Mouse (Mus musculus) lung, postnatal 10 days (tissue): ENCODE data around the gene Bok.
"Not testable (repeated sequence)": the region's sequence is repeated elsewhere in the genome, so short reads cannot be mapped to it uniquely, and the experiment has no call there.

Experiments used
- DNase-seq: peaks from one replicate; pipeline ENCODE4 v3.0.0; 2021

The Bok gene

DNA sequence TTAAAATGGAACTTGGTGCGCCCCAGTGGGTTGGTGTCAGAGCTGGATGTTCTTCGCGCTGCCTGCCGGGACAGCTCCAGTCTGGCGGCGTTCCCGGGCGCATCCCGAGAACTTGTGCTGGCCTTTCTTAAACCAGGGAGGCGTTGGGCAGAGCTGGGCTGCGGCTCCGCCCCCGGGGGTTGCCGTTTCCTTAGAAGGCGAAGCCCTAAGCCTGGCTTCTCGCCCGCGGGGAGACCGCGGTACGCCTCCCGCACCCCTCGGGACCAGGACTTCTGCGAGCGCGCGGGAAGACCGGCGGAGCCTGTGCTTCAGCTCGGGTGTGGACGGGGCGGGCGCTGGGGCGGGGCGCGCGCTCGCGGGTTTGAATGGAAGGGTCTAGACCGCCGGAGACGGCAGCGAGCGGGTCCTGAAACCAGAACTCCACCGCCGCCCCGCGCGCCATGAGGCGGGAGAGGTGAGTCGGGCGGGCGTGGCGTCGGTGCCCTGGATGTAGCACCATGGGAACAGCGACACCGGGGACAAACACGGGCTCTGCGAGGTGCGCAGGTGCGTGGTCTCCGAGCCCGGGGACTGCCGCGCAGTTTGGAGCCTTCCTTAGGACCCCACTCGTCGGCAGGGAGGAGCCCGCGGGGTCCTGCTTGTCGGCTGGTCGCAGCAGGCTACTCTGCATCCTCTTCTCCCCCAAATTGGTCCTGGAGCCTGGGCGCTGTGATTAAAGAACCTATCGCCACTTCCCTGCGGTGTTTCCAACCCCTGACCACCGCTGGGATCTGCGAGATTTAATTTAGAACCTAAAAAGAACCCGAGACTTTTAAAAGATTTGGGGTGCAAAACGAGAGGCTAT is at the start of gene Bok:
TSS of gene Bok (plus strand) at position 260 of the 844 bp plus-strand sequence.
- DNase-seq: peak; percentile 92

DNA sequence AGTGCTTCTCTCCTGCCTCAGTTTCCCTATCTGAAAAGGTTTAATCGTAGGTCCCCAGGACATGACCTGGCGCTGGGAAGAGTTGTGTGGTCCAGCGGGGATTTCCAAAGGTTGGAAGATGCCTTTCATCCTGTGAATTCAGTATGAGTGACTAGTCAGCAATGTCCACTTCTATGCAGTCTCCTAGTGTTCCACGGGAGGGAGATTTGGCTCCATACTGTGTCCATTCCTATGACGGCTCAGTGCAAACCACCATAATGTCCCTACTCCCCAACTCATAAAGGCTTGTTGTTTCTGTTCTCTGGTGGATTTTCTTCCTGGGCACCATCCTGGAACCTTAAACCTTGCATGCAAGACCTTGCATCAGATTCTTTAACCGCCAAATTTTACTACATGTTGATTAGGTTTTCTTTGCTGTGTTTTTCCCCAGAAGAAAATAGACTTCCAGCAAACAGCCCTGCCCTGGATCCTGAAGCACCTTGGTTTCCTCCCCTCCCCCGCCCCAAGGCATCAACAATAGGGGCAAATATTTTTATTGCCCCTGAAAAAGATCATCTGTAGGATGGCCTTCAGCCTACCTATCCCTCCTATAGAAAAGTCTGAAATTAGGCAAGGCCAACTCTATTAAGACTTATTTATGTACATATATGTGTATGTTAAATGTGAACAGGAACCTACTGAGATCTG is 49.1 kb upstream of the Bok start:
- no peak for DNase-seq

GRCm38 (mm10) chr1:93641978-93642377 is 43.5 kb upstream of the Bok start:
- no peak for DNase-seq

DNA sequence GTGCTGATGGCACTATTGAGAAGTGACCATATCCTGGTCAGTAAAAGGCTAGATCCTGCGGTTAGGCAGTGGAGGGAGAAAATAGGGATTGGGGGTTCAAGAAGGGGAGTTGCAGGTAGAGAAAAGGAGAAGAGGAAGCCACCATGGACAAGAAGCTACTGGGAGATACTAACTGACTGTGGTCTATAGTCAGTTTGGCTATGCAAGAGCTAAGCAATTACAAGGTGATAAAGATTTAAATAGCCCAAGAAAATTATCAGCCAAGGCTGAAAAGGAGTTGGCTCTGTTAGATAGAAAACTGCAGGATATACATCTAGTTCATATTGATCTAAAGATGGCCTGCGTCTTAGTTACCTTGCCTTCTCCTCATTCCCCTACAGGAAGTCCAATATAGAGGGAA is 42.8 kb upstream of the Bok start:
- no peak for DNase-seq

- no peak for DNase-seq
These were observed 35.8 kb upstream of the Bok start for GRCm38 (mm10) chr1:93649604-93650172.

GRCm38 (mm10) chr1:93654275-93654674 is 31.2 kb upstream of the Bok start:
- no peak for DNase-seq

- no peak for DNase-seq
These were observed 30.7 kb upstream of the Bok start for GRCm38 (mm10) chr1:93654798-93655197.

- no peak for DNase-seq
These were observed 29.0 kb upstream of the Bok start for GRCm38 (mm10) chr1:93656325-93657024.

GRCm38 (mm10) chr1:93657025-93657360 is 28.5 kb upstream of the Bok start:
- no peak for DNase-seq

- not testable (repeated sequence) for DNase-seq
These were observed 26.9 kb upstream of the Bok start, which contains the start of gene Stk25 for GRCm38 (mm10) chr1:93658559-93658958. TSS of gene Stk25 (minus strand) at chr1:93658659.

- peak; percentile 49 for DNase-seq
These were observed 17.6 kb upstream of the Bok start for GRCm38 (mm10) chr1:93667760-93668400.

DNA sequence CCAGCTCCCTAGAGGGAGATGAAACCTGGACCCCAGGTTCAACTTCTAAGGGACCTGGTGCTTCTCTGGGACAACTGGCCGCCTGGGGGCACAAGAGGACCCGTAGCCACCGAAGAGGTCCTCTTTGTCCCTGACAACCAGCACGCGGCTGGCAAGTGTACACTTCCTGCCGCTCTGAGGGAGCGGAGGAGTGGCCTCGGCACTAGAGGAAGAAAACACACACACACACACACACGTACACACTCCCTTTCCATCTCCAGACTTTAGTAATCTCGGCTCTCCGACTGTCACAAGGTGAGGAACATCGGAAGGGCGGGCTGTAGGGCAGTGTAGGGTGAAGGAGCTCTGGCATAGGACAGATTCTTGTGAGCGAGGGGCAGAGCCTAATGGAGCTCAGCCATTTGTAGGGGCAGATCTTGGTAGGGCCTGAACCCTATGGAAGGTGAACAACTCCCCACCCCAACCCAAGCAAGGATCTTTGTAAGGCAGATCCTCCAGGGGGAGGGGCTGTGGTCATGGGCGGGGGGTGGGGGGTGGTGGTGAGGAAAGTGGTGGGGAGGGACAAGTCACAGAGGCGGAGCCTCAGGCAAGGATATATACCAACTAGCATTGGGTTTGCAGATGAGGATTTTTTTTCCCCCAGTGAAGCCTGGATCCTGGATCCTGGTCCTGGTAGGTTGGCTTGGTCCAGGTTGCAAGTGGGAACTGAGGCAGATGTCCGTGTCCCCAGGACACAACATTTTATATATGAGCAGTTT is 16.5 kb upstream of the Bok start:
- DNase-seq: peak; percentile 96

DNA sequence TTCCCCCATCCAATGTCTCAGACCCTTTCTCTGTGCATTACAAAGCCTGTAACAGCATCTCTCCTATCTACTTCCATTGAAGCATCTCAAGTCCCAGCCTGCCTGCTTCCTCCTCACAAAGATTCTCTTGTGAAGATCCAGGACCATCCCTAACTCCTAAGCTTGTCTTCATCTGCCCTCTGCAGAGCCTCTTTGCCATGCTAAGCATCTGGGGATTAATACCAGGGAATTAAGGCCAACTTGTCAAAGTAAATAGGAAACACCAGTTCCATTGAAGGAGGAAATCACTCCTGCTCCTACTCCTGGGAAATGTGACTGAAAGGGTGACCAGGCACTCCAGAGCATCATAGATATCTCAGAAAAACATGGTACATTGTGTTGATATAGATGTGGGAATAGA is 15.5 kb upstream of the Bok start:
- no peak for DNase-seq

DNA sequence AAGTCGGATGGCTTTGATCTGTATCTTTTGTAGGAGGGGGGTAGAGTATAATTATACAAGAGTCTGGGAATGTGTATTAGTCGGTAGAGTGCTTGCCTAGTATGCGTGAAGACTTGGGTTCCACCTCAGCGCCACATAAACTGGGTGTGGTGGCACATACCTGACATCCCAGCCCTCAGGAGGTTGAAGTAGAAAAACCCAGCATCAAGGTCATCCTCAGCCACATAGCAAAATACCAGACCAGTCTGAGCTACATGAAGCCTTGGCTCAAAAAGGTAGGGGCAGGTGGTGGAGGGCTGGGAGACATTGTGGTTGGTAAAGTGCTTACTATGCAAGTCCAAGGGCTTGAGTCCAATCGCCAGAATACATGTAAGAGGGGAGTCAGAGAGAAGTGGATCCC is 12.8 kb upstream of the Bok start:
- no peak for DNase-seq

DNA sequence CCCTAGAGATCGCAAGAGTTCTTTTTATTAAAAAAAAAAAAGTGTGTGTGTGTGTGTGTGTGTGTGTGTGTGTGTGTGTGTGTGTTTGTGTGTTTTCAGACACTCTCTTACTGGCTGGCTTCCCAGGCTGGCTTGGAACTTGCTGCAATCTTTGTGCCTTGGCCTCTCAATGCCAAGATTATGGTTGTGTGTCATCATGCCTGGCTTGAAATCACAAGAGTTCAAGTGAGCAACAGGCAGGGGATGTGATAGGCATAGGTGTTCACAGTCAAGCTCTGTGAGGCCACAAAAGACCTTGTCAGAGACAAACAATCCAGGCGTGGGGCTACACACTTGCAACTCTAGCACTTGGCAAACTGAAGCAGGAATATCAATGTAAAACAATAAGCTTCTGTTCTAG is 7.1 kb upstream of the Bok start:
- DNase-seq: peak; percentile 81

DNA sequence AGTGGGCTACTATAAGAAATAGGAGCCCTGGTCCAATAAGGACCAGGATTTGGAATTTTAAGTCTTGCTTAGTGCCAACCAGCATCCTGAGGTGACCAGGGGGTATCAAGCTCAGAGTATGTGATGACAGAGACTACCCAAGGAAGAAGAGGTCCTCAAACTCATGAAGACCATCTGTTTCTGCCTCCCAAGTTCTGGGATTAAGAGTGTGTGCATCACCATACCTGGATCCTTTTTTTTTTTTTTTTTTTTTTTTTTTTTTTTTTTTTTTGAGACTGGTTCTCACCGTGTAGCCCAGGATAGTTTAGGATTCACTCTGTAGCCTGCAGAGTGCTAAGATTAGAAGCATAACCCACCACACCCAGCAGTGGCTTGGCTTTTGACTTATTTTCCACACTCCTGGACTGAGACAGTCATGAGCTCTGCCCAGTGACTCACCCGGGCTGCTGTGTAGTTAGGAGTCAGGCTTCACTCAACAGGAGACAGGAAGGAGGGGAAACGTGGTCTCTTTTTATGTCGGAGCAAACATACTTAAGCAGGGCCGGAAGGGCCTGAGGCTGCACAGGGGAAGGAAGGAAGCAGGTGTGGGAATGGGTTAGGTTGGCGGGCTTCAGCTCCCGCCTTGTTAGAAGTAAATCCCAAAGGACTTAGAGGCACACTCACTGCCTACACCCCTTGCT is 5.4 kb upstream of the Bok start:
- peak; percentile 35 for DNase-seq

GRCm38 (mm10) chr1:93686245-93686960 is 943 bp downstream of the Bok start:
- peak; percentile 70 for DNase-seq

- peak; percentile 29 for DNase-seq
These were observed 1.5 kb downstream of the Bok start for GRCm38 (mm10) chr1:93686961-93687320.

GRCm38 (mm10) chr1:93688154-93688553 is 2.7 kb downstream of the Bok start:
- peak; percentile 18 for DNase-seq

DNA sequence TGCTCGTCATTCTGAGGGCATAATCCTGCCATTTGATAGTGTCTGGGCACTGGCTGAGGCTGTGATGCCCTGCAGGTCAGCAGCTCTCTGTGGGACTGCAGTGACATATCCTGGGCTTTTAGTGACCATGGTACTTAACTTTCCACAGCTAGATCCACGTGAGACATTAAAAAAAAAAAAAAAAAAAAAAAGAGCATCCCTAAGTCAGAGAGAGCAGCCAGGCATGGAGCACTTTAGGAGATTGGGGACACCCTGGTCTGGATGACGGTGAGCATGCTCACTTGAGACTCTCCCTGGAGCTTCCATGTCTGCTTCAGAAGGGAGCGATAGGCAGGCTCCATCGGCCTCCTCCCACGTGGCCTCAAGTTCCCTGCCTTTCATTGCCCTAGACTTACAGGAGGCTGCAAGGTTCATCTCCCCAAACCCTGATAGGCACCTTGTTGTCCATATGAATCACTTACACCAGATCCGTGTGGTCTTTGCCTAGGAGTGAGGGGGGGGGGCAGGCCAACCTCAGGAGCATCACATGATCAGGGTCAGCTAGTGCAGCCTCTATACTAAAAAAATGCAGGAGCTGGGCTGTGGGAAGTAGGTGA is 4.5 kb downstream of the Bok start:
- no peak for DNase-seq
